Mouse (Mus musculus) limb, embryonic 14.5 days (tissue): ENCODE results near the gene Ggta1. TPM values are rescaled to one million over a fixed set of nuclear protein-coding genes. Genes with fewer than 3 reads are reported as not detected.

Experiments
- ATAC-seq: fragments of 200-750 bp; cut with Nextera tagmentation; 2 replicates; pipeline ENCODE4 v1.8.0; 2017; ENCODE audit warnings: low read depth, moderate number of reproducible peaks, moderate TSS enrichment; ENCODE audit not compliant: low FRiP score
- DNase-seq: peaks from one replicate; pipeline ENCODE4 v3.0.0-alpha.2; 2015; ENCODE audit warnings: low spot score
- H3K27ac ChIP-seq: fragments of 300-500 bp; sonication (generic); replicated peaks from 2 replicates; pipeline ENCODE4 v1.5.1; 2014; ENCODE audit warnings: low read depth, mild to moderate bottlenecking, low read length, moderate library complexity, mixed read lengths
- H3K27me3 ChIP-seq: fragments of 300-500 bp; sonication (generic); 2 replicates; pipeline ENCODE4 v1.6.1; 2014; ENCODE audit warnings: low read length, mixed read lengths; ENCODE audit not compliant: control insufficient read depth, insufficient read depth
- H3K36me3 ChIP-seq: fragments of 300-500 bp; sonication (generic); 2 replicates; pipeline ENCODE4 v1.6.1; 2014; ENCODE audit warnings: mild to moderate bottlenecking, low read length, moderate library complexity, mixed read lengths; ENCODE audit not compliant: control insufficient read depth, insufficient read depth
- H3K4me1 ChIP-seq: fragments of 300-500 bp; sonication (generic); 2 replicates; pipeline ENCODE4 v1.6.1; 2014; ENCODE audit warnings: antibody characterized with exemption, low read length, mixed read lengths; ENCODE audit not compliant: control insufficient read depth, insufficient read depth
- H3K4me2 ChIP-seq: fragments of 300-500 bp; sonication (generic); replicated peaks from 2 replicates; pipeline ENCODE4 v1.6.1; 2014; ENCODE audit warnings: low read depth, mild to moderate bottlenecking, low read length, moderate library complexity; ENCODE audit not compliant: severe bottlenecking
- H3K4me3 ChIP-seq: fragments of 300-500 bp; sonication (generic); replicated peaks from 2 replicates; pipeline ENCODE4 v1.5.1; 2014; ENCODE audit warnings: low read length
- H3K9ac ChIP-seq: fragments of 300-500 bp; sonication (generic); 2 replicates; pipeline ENCODE4 v1.6.1; 2014; ENCODE audit warnings: mild to moderate bottlenecking, low read depth, low read length, moderate library complexity; ENCODE audit not compliant: severe bottlenecking
- H3K9me3 ChIP-seq: fragments of 300-500 bp; sonication (generic); 2 replicates; pipeline ENCODE4 v1.6.1; 2016; ENCODE audit warnings: low read length; ENCODE audit not compliant: control insufficient read depth
- POLR2A ChIP-seq: fragments of 200-500 bp; IDR thresholded peaks from 2 replicates; pipeline ENCODE4 v1.8.0; 2012; ENCODE audit warnings: inconsistent platforms, mild to moderate bottlenecking, moderate library complexity, borderline replicate concordance; ENCODE audit not compliant: insufficient read depth, insufficient read length; ENCODE audit errors: extremely low read depth
- WGBS: fragments of 180-500 bp; shearing (Covaris S2); extraction: QIAGEN DNeasy Blood & Tissue Kit; methylation state at CpG from one replicate; pipeline ENCODE4 v1.1.7; 2014; 5-methylcytosine and 5-hydroxymethylcytosine counted together
- polyA plus RNA-seq, 2 experiments: library from polyadenylated mRNA; depleted of rRNA in 1 of 2; stranded (reverse) in 1 of 2; unstranded in 1 of 2; fragments of >200 nt; fragmentation: Nextera tagmentation in 1 of 2; extraction: Ambion mirVana in 1 of 2; gene quantifications; 2 replicates each; pipeline versions ENCODE4 v1.2.1 to v1.2.3; 2012 to 2014

Ggta1 gene
- polyA plus RNA-seq, 2 experiments = 27.4 to 36.1 TPM

GRCm38 (mm10) chr2:35446300-35446699 lies 16.7 kb downstream of the Ggta1 start:
- ATAC-seq = no peak
- Histone ChIP-seq H3K4me1 (peaks cover 50% of the 10 kb centered on the region), H3K9ac (no peak overlapping the region), H3K27ac (0 out of 2 replicates have a peak overlapping the region, but pooled peaks have one; percentile 16), H3K27me3 (no peaks in the 10 kb centered on the region), H3K4me3 (no peak overlapping the region), H3K4me2 (no peak overlapping the region), H3K9me3 (no peaks in the 10 kb centered on the region), H3K36me3 (no peaks in the 10 kb centered on the region)
- DNase-seq = no peak
- WGBS = 76% methylated on average over 5 of the region's 5 CpGs
- TF ChIP-seq POLR2A = no peak

GRCm38 (mm10) chr2:35445610-35446009 lies 17.4 kb downstream of the Ggta1 start:
- no peaks in the 10 kb centered on the region for H3K27me3 ChIP-seq
- no peak overlapping the region for H3K4me2 ChIP-seq
- DNase-seq (no peak), ATAC-seq (no peak)
- whole genome bisulfite sequencing = 65% methylated on average over 7 of the region's 7 CpGs
- H3K9ac ChIP-seq = no peak overlapping the region
- peaks cover 50% of the 10 kb centered on the region for H3K4me1 ChIP-seq
- no peaks in the 10 kb centered on the region for H3K36me3 ChIP-seq
- no peak for TF ChIP-seq POLR2A
- no peak overlapping the region for H3K27ac ChIP-seq
- H3K9me3 ChIP-seq = no peaks in the 10 kb centered on the region
- H3K4me3 ChIP-seq = no peak overlapping the region

- ATAC-seq (0 out of 2 replicates have a peak, but pooled peaks have one; percentile 6), DNase-seq (no peak)
- Histone ChIP-seq H3K36me3 (no peaks in the 10 kb centered on the region), H3K27ac (peak overlapping the region; percentile 0), H3K9me3 (no peaks in the 10 kb centered on the region), H3K4me3 (no peak overlapping the region), H3K27me3 (no peaks in the 10 kb centered on the region), H3K4me1 (peaks cover 58% of the 10 kb centered on the region), H3K9ac (no peak overlapping the region), H3K4me2 (0 out of 2 replicates have a peak overlapping the region, but pooled peaks have one; percentile 0)
- 61% methylated on average over 6 of the region's 6 CpGs for WGBS
- TF ChIP-seq POLR2A = no peak
Measured at GRCm38 (mm10) chr2:35444764-35445262, 18.2 kb downstream of the Ggta1 start.

GRCm38 (mm10) chr2:35443981-35444763 lies 18.9 kb downstream of the Ggta1 start:
- Histone ChIP-seq H3K4me3 (no peak overlapping the region), H3K9me3 (no peaks in the 10 kb centered on the region), H3K4me1 (peaks cover 59% of the 10 kb centered on the region), H3K9ac (no peak overlapping the region), H3K4me2 (0 out of 2 replicates have a peak overlapping the region, but pooled peaks have one; percentile 0), H3K27me3 (no peaks in the 10 kb centered on the region), H3K27ac (peak overlapping the region; percentile 0), H3K36me3 (no peaks in the 10 kb centered on the region)
- no peak; the same call in 1 of the 2 replicates for ATAC-seq
- 41% methylated on average over 16 of the region's 16 CpGs for WGBS
- DNase-seq = no peak
- TF ChIP-seq POLR2A = no peak

GRCm38 (mm10) chr2:35443325-35443724 lies 19.7 kb downstream of the Ggta1 start:
- no peak for ATAC-seq
- Histone ChIP-seq H3K4me3 (no peak overlapping the region), H3K4me1 (peaks cover 53% of the 10 kb centered on the region), H3K9me3 (no peaks in the 10 kb centered on the region), H3K9ac (no peak overlapping the region), H3K4me2 (no peak overlapping the region), H3K36me3 (no peaks in the 10 kb centered on the region), H3K27ac (no peak overlapping the region), H3K27me3 (no peaks in the 10 kb centered on the region)
- WGBS = 40% methylated on average over 5 of the region's 5 CpGs
- no peak for TF ChIP-seq POLR2A
- no peak for DNase-seq
